Mouse (Mus musculus) intestine, postnatal 0 days (tissue): ENCODE results near the gene Fars2. TPM values are rescaled to one million over a fixed set of nuclear protein-coding genes. Genes with fewer than 3 reads are reported as not detected.

Experiments used
- ATAC-seq: fragments of 200-750 bp; cut with Nextera tagmentation; 2 replicates; pipeline ENCODE4 v1.8.0; 2017; ENCODE audit warnings: mild to moderate bottlenecking, moderate TSS enrichment, moderate library complexity
- H3K27ac ChIP-seq: fragments of 300-500 bp; sonication (generic); 2 replicates; pipeline ENCODE4 v1.5.1; 2014; ENCODE audit warnings: mild to moderate bottlenecking, low read depth, low read length, moderate library complexity
- H3K27me3 ChIP-seq: fragments of 300-500 bp; sonication (generic); replicated peaks from 2 replicates; pipeline ENCODE4 v1.6.1; 2014; ENCODE audit warnings: low read length, mixed read lengths; ENCODE audit not compliant: control insufficient read depth, insufficient read depth
- H3K36me3 ChIP-seq: fragments of 300-500 bp; sonication (generic); 2 replicates; pipeline ENCODE4 v1.6.1; 2014; ENCODE audit warnings: mild to moderate bottlenecking, moderate library complexity; ENCODE audit not compliant: control insufficient read depth, insufficient read depth
- H3K4me1 ChIP-seq: fragments of 300-500 bp; sonication (generic); replicated peaks from 2 replicates; pipeline ENCODE4 v1.6.1; 2014; ENCODE audit warnings: antibody characterized with exemption, low read length, mixed read lengths; ENCODE audit not compliant: control insufficient read depth, insufficient read depth
- H3K4me2 ChIP-seq: fragments of 300-500 bp; sonication (generic); replicated peaks from 2 replicates; pipeline ENCODE4 v1.6.1; 2014; ENCODE audit warnings: low read depth, mild to moderate bottlenecking, moderate library complexity
- H3K4me3 ChIP-seq: fragments of 300-500 bp; sonication (generic); 2 replicates; pipeline ENCODE4 v1.5.1; 2014; ENCODE audit warnings: low read depth, low read length
- H3K9ac ChIP-seq: fragments of 300-500 bp; sonication (generic); 2 replicates; pipeline ENCODE4 v1.6.1; 2014; ENCODE audit warnings: mild to moderate bottlenecking, low read depth, low read length
- H3K9me3 ChIP-seq: fragments of 300-500 bp; sonication (generic); 2 replicates; pipeline ENCODE4 v1.6.1; 2016; ENCODE audit warnings: mixed run types; ENCODE audit not compliant: control insufficient read depth
- CTCF ChIP-seq: sonication (generic); IDR thresholded peaks from 2 replicates; pipeline ENCODE4 v1.5.1; 2016; ENCODE audit warnings: low read depth, mild to moderate bottlenecking, control low read depth, antibody characterized with exemption, moderate library complexity
- WGBS: fragments of 180-500 bp; shearing (Covaris S2); extraction: QIAGEN DNeasy Blood & Tissue Kit; methylation state at CpG from one replicate; pipeline ENCODE4 v1.1.7; 2014; 5-methylcytosine and 5-hydroxymethylcytosine counted together
- polyA plus RNA-seq: library from polyadenylated mRNA; unstranded; fragments of >200 nt; fragmentation: Nextera tagmentation; extraction: Ambion mirVana; gene quantifications from 2 replicates; pipeline ENCODE4 v1.2.1, GENCODE M21; 2015

The Fars2 gene
- polyA plus RNA-seq, 1 experiment from 2014 or later: 29.8 TPM

GRCm38 (mm10) chr13:36728509-36728908, 611.3 kb downstream of the Fars2 start:
- Histone ChIP-seq H3K4me1 (no peaks in the 10 kb centered on the region), H3K9ac (no peak overlapping the region), H3K27me3 (peaks cover 61% of the 10 kb centered on the region), H3K27ac (no peak overlapping the region), H3K9me3 (no peaks in the 10 kb centered on the region), H3K36me3 (no peaks in the 10 kb centered on the region; the same call in 1 of the 2 replicates), H3K4me2 (no peak overlapping the region), H3K4me3 (no peak overlapping the region)
- no peak for ATAC-seq
- 56% methylated on average over 5 of the region's 5 CpGs for WGBS
- TF ChIP-seq CTCF: no peak

DNA sequence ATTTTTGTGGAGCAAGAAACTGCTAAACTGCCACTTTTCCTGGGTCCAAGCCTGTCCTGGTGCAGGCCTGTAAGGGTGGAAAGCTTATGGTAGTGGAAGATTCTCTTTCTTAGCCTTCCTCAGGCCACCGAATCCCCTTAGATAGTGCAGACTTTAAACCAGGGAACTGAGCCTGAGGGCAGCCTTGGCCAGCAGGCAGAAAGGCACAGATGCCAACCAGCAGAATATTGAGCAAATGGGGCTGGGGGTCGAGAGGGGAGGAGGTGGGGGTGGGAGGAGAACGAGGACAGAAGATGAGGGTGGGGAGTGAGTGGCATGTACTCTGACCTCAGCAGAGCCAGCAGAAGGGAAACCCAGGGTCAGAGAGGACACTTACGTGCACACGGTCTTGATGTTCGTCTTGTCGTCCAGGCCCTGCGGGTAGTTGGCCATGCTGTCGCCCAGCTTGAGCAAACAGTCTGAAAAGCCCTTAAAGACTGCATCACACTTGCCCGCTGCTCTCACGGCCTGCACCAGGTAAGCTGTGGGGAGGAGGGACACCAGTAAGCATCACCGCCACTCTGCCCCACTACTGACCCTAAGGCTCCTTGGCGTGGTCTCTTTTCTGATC, 612.6 kb downstream of the Fars2 start:
- no peak for TF ChIP-seq CTCF
- Histone ChIP-seq H3K4me1 (no peaks in the 10 kb centered on the region), H3K4me3 (no peak overlapping the region), H3K4me2 (no peak overlapping the region), H3K27ac (no peak overlapping the region), H3K9me3 (no peaks in the 10 kb centered on the region), H3K36me3 (no peaks in the 10 kb centered on the region; the same call in 1 of the 2 replicates), H3K9ac (no peak overlapping the region), H3K27me3 (peaks cover 57% of the 10 kb centered on the region)
- WGBS: 48% methylated on average over 13 of the region's 13 CpGs
- no peak for ATAC-seq

DNA sequence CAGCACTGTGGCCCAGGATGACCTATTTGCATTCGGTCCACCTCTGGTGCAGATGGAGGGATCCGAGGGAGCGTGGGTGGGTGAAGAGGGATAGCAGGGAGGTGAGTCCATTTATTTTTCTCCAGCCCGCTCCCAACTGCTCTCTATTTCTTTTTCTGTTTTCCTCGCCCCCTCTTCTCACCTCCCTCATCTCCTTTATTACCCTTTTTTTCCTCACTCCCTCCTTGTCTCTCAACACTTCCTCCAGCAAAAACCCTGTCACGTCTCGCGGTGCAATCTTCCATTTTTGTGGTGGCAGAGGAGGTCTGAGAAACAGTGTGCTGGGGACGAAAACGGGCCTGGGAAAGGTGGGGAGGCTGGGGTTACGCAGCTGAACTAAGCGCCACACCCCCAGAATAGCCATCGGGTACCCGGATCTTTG, 613.1 kb downstream of the Fars2 start:
- H3K4me2 ChIP-seq: no peak overlapping the region
- no peak overlapping the region for H3K27ac ChIP-seq
- H3K9ac ChIP-seq: no peak overlapping the region
- peaks cover 56% of the 10 kb centered on the region for H3K27me3 ChIP-seq
- 51% methylated on average over 14 of the region's 14 CpGs for WGBS
- no peaks in the 10 kb centered on the region; the same call in 1 of the 2 replicates for H3K36me3 ChIP-seq
- ATAC-seq: no peak
- no peak for TF ChIP-seq CTCF
- H3K9me3 ChIP-seq: no peaks in the 10 kb centered on the region
- H3K4me1 ChIP-seq: no peaks in the 10 kb centered on the region
- no peak overlapping the region for H3K4me3 ChIP-seq

DNA sequence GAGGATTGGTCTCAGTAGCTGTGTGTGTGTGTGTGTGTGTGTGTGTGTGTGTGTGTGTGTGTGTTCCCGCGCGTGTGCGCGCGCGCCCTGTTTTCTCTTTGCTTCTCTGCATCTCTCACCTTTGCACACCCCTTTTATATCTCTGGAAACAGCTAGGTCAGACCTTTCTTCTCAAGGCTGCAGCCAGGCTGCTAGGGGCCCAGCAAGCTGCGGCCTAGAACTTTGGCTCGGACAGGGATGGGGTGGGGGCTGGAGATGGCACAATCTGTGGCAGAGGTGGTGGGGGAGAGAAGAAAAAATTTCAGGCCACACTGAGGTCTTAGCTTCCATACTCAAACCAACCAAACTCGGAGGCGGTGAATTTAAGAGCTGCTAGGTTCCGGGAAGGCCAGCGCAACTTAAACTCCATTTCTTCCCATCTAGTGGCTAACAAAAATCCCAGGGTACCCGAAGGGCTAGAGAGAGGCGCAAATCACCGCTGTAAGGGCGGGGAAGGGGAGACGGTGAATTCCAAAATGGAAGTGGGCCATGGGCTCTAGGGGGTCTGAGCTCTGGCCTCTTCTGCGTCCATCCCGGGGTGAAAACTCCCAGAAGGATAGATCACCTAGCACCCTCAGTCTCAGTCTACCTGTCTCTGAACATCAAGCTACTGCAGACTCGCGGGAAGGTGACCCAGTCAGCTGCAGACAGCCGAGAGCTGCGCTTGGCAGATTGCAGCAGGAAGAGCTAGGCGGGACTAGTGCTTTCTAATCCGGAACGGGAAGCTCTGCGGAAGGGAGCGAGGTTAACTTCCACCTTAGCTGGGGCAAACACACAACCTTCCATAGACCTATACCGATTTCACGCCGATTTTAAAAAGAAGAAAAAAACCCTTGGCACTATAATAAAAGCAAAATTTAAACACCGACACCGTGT, 614.1 kb downstream of the Fars2 start:
- H3K9me3 ChIP-seq: no peaks in the 10 kb centered on the region
- TF ChIP-seq CTCF: no peak
- peak overlapping the region; percentile 56 for H3K4me3 ChIP-seq
- peaks cover 53% of the 10 kb centered on the region for H3K27me3 ChIP-seq
- peak overlapping the region; percentile 85 for H3K4me2 ChIP-seq
- peak overlapping the region; percentile 40 for H3K9ac ChIP-seq
- no peak for ATAC-seq
- H3K4me1 ChIP-seq: no peaks in the 10 kb centered on the region
- peak overlapping the region; percentile 68 for H3K27ac ChIP-seq
- H3K36me3 ChIP-seq: no peaks in the 10 kb centered on the region; the same call in 1 of the 2 replicates
- 11% methylated on average over 34 of the region's 34 CpGs for WGBS

GRCm38 (mm10) chr13:36731931-36732461, 614.8 kb downstream of the Fars2 start:
- Histone ChIP-seq H3K27ac (peak overlapping the region; percentile 68; the same call in 1 of the 2 replicates), H3K27me3 (peaks cover 47% of the 10 kb centered on the region), H3K4me1 (no peaks in the 10 kb centered on the region), H3K36me3 (no peaks in the 10 kb centered on the region; the same call in 1 of the 2 replicates), H3K9ac (peak overlapping the region; percentile 40), H3K4me2 (peak overlapping the region; percentile 85), H3K9me3 (no peaks in the 10 kb centered on the region), H3K4me3 (peak overlapping the region; percentile 56)
- TF ChIP-seq CTCF: no peak
- no peak for ATAC-seq
- under 1% methylated on average over 23 of the region's 23 CpGs for WGBS

GRCm38 (mm10) chr13:36732891-36733490, 615.8 kb downstream of the Fars2 start:
- H3K9me3 ChIP-seq: no peaks in the 10 kb centered on the region
- ATAC-seq: no peak
- H3K27ac ChIP-seq: no peak overlapping the region
- WGBS: 12% methylated on average over 6 of the region's 6 CpGs
- H3K9ac ChIP-seq: 0 out of 2 replicates have a peak overlapping the region, but pooled peaks have one; percentile 51
- H3K4me1 ChIP-seq: no peaks in the 10 kb centered on the region
- H3K4me3 ChIP-seq: peak overlapping the region; percentile 56
- H3K36me3 ChIP-seq: no peaks in the 10 kb centered on the region; the same call in 1 of the 2 replicates
- peak overlapping the region; percentile 85 for H3K4me2 ChIP-seq
- peaks cover 44% of the 10 kb centered on the region for H3K27me3 ChIP-seq
- TF ChIP-seq CTCF: no peak
